Mouse (Mus musculus): ENCODE measurements around the gene Dnm3. TPM values are rescaled to one million over a fixed set of nuclear protein-coding genes. Genes with fewer than 3 reads are reported as not detected.

Dnm3 gene
- polyA plus RNA-seq, 1 experiment from 2014 or later, result 8.3 TPM

- WGBS, result 54% methylated on average over 8 of the region's 8 CpGs
Measured at GRCm38 (mm10) chr1:162359270-162359669, 118.6 kb downstream of the Dnm3 start.

GRCm38 (mm10) chr1:162358036-162358435 lies 119.8 kb downstream of the Dnm3 start:
- no peak for ATAC-seq (replicated peaks; ENCODE audit: low FRiP score, low read depth)
- no peak overlapping the region for H3K27ac ChIP-seq

More at GRCm38 (mm10) chr1:162359270-162359669, 118.6 kb downstream of the Dnm3 start:
- Histone ChIP-seq H3K4me1 (replicated peaks; ENCODE audit: insufficient read depth, low read length) (no peaks in the 10 kb centered on the region), H3K36me3 (ENCODE audit: insufficient read depth, low read length) (no peaks in the 10 kb centered on the region), H3K4me2 (ENCODE audit: low read length) (peak overlapping the region; percentile 10; the same call in 1 of the 2 replicates), H3K4me3 (replicated peaks; ENCODE audit: low read depth, low read length) (no peak overlapping the region), H3K9me3 (replicated peaks; ENCODE audit: low read length) (no peaks in the 10 kb centered on the region), H3K27ac (peak overlapping the region; percentile 76), H3K9ac (ENCODE audit: low read depth, low read length) (no peak overlapping the region), H3K27me3 (ENCODE audit: insufficient read depth, low read length) (no peaks in the 10 kb centered on the region)
- peak; percentile 77 for ATAC-seq (replicated peaks; ENCODE audit: low FRiP score, low read depth)
- peak; percentile 86 for DNase-seq (ENCODE audit: low spot score)
- peak; percentile 89 for TF ChIP-seq CTCF (IDR thresholded peaks at IDR 0.05; ENCODE audit: low read depth)

GRCm38 (mm10) chr1:162356481-162356880 lies 121.4 kb downstream of the Dnm3 start:
- DNase-seq (ENCODE audit: low spot score), result no peak
- no peaks in the 10 kb centered on the region for H3K27me3 ChIP-seq (ENCODE audit: insufficient read depth, low read length)
- no peak for ATAC-seq (replicated peaks; ENCODE audit: low FRiP score, low read depth)
- no peaks in the 10 kb centered on the region for H3K4me1 ChIP-seq (replicated peaks; ENCODE audit: insufficient read depth, low read length)
- H3K27ac ChIP-seq, result no peak overlapping the region
- H3K36me3 ChIP-seq (ENCODE audit: insufficient read depth, low read length), result no peaks in the 10 kb centered on the region
- H3K4me2 ChIP-seq (ENCODE audit: low read length), result no peak overlapping the region
- TF ChIP-seq CTCF (IDR thresholded peaks at IDR 0.05; ENCODE audit: low read depth), result no peak
- whole genome bisulfite sequencing, result 69% methylated on average over 5 of the region's 5 CpGs
- H3K4me3 ChIP-seq (replicated peaks; ENCODE audit: low read depth, low read length), result no peak overlapping the region
- no peaks in the 10 kb centered on the region for H3K9me3 ChIP-seq (replicated peaks; ENCODE audit: low read length)
- no peak overlapping the region for H3K9ac ChIP-seq (ENCODE audit: low read depth, low read length)

More at GRCm38 (mm10) chr1:162358036-162358435, 119.8 kb downstream of the Dnm3 start:
- Histone ChIP-seq H3K36me3 (ENCODE audit: insufficient read depth, low read length) (no peaks in the 10 kb centered on the region), H3K9ac (ENCODE audit: low read depth, low read length) (no peak overlapping the region), H3K27me3 (ENCODE audit: insufficient read depth, low read length) (no peaks in the 10 kb centered on the region), H3K4me3 (replicated peaks; ENCODE audit: low read depth, low read length) (no peak overlapping the region), H3K4me2 (ENCODE audit: low read length) (no peak overlapping the region), H3K9me3 (replicated peaks; ENCODE audit: low read length) (no peaks in the 10 kb centered on the region), H3K4me1 (replicated peaks; ENCODE audit: insufficient read depth, low read length) (no peaks in the 10 kb centered on the region)
- 35% methylated on average over 8 of the region's 8 CpGs for WGBS
- peak; percentile 81 for DNase-seq (ENCODE audit: low spot score)
- peak; percentile 77 for TF ChIP-seq CTCF (IDR thresholded peaks at IDR 0.05; ENCODE audit: low read depth)

- ATAC-seq (replicated peaks; ENCODE audit: low FRiP score, low read depth), result no peak
- Histone ChIP-seq H3K9me3 (replicated peaks; ENCODE audit: low read length) (no peaks in the 10 kb centered on the region), H3K27me3 (ENCODE audit: insufficient read depth, low read length) (no peaks in the 10 kb centered on the region), H3K4me2 (ENCODE audit: low read length) (no peak overlapping the region), H3K36me3 (ENCODE audit: insufficient read depth, low read length) (no peaks in the 10 kb centered on the region), H3K4me3 (replicated peaks; ENCODE audit: low read depth, low read length) (no peak overlapping the region), H3K27ac (no peak overlapping the region), H3K4me1 (replicated peaks; ENCODE audit: insufficient read depth, low read length) (no peaks in the 10 kb centered on the region), H3K9ac (ENCODE audit: low read depth, low read length) (no peak overlapping the region)
- TF ChIP-seq CTCF (IDR thresholded peaks at IDR 0.05; ENCODE audit: low read depth), result no peak
- no peak for DNase-seq (ENCODE audit: low spot score)
- 92% methylated on average over 4 of the region's 4 CpGs for WGBS
Measured at GRCm38 (mm10) chr1:162354780-162355179, 123.1 kb downstream of the Dnm3 start.

GRCm38 (mm10) chr1:162353831-162354230 lies 124.0 kb downstream of the Dnm3 start:
- 84% methylated on average over 4 of the region's 4 CpGs for WGBS
- H3K36me3 ChIP-seq (ENCODE audit: insufficient read depth, low read length), result no peaks in the 10 kb centered on the region
- H3K9ac ChIP-seq (ENCODE audit: low read depth, low read length), result no peak overlapping the region
- H3K27ac ChIP-seq, result no peak overlapping the region
- no peaks in the 10 kb centered on the region for H3K4me1 ChIP-seq (replicated peaks; ENCODE audit: insufficient read depth, low read length)
- no peaks in the 10 kb centered on the region for H3K9me3 ChIP-seq (replicated peaks; ENCODE audit: low read length)
- TF ChIP-seq CTCF (IDR thresholded peaks at IDR 0.05; ENCODE audit: low read depth), result no peak
- H3K4me3 ChIP-seq (replicated peaks; ENCODE audit: low read depth, low read length), result no peak overlapping the region
- no peak for DNase-seq (ENCODE audit: low spot score)
- no peak for ATAC-seq (replicated peaks; ENCODE audit: low FRiP score, low read depth)
- no peaks in the 10 kb centered on the region for H3K27me3 ChIP-seq (ENCODE audit: insufficient read depth, low read length)
- no peak overlapping the region for H3K4me2 ChIP-seq (ENCODE audit: low read length)

- Histone ChIP-seq H3K4me2 (ENCODE audit: low read length) (no peak overlapping the region), H3K27ac (no peak overlapping the region), H3K9ac (ENCODE audit: low read depth, low read length) (no peak overlapping the region), H3K4me3 (replicated peaks; ENCODE audit: low read depth, low read length) (no peak overlapping the region), H3K27me3 (ENCODE audit: insufficient read depth, low read length) (no peaks in the 10 kb centered on the region), H3K4me1 (replicated peaks; ENCODE audit: insufficient read depth, low read length) (no peaks in the 10 kb centered on the region), H3K9me3 (replicated peaks; ENCODE audit: low read length) (no peaks in the 10 kb centered on the region), H3K36me3 (ENCODE audit: insufficient read depth, low read length) (no peaks in the 10 kb centered on the region)
- WGBS, result 68% methylated on average over 6 of the region's 6 CpGs
- no peak for ATAC-seq (replicated peaks; ENCODE audit: low FRiP score, low read depth)
- no peak for DNase-seq (ENCODE audit: low spot score)
- TF ChIP-seq CTCF (IDR thresholded peaks at IDR 0.05; ENCODE audit: low read depth), result no peak
Measured at GRCm38 (mm10) chr1:162349306-162349705, 128.5 kb downstream of the Dnm3 start.

GRCm38 (mm10) chr1:162346456-162347011 lies 131.3 kb downstream of the Dnm3 start:
- 39% methylated on average over 4 of the region's 4 CpGs for WGBS
- ATAC-seq (replicated peaks; ENCODE audit: low FRiP score, low read depth) (no peak), DNase-seq (ENCODE audit: low spot score) (no peak)
- no peaks in the 10 kb centered on the region for H3K9me3 ChIP-seq (replicated peaks; ENCODE audit: low read length)
- no peak overlapping the region for H3K27ac ChIP-seq
- H3K9ac ChIP-seq (ENCODE audit: low read depth, low read length), result no peak overlapping the region
- H3K4me1 ChIP-seq (replicated peaks; ENCODE audit: insufficient read depth, low read length), result no peaks in the 10 kb centered on the region
- no peak for TF ChIP-seq CTCF (IDR thresholded peaks at IDR 0.05; ENCODE audit: low read depth)
- no peaks in the 10 kb centered on the region for H3K36me3 ChIP-seq (ENCODE audit: insufficient read depth, low read length)
- no peak overlapping the region for H3K4me2 ChIP-seq (ENCODE audit: low read length)
- H3K4me3 ChIP-seq (replicated peaks; ENCODE audit: low read depth, low read length), result no peak overlapping the region
- H3K27me3 ChIP-seq (ENCODE audit: insufficient read depth, low read length), result no peaks in the 10 kb centered on the region

Data from kidney, postnatal 0 days (tissue).